Mouse (Mus musculus): Measurements from ENCODE around the gene Apom.
A peak's percentile ranks its signal among the peaks of the same experiment; 100 is the strongest.
"Not testable (repeated sequence)": the region's sequence is repeated elsewhere in the genome, so short reads cannot be mapped to it uniquely, and the experiment has no call there.

The Apom gene

GRCm38 (mm10) chr17:35126206-35126611 lies 5.6 kb downstream of the Apom start, which contains the start of gene D17H6S53E:
Gene D17H6S53E, plus strand, starts transcription at chr17:35126373.
- peak; percentile 80 for DNase-seq

DNA sequence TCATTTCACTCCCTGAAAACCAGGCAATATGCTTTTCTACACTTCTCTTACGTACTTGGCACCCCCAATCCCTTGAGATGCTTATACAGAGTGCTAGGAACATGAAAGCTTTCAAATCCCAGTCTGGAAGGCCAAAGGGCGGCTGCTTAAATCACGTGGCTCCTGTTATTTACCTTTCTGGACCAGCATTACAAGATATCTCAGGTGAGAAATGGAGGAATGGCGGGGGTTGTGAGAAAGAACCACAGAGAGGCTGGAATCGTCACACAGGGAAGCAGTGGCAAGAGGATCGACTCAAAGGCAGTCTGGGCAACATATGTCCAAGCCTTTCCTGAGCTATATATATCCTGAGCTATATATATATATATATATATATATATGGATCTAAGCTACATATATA lies 6.3 kb downstream of the Apom start:
- DNase-seq = no peak

GRCm38 (mm10) chr17:35125081-35125480 lies 6.8 kb downstream of the Apom start:
- no peak for DNase-seq

DNA sequence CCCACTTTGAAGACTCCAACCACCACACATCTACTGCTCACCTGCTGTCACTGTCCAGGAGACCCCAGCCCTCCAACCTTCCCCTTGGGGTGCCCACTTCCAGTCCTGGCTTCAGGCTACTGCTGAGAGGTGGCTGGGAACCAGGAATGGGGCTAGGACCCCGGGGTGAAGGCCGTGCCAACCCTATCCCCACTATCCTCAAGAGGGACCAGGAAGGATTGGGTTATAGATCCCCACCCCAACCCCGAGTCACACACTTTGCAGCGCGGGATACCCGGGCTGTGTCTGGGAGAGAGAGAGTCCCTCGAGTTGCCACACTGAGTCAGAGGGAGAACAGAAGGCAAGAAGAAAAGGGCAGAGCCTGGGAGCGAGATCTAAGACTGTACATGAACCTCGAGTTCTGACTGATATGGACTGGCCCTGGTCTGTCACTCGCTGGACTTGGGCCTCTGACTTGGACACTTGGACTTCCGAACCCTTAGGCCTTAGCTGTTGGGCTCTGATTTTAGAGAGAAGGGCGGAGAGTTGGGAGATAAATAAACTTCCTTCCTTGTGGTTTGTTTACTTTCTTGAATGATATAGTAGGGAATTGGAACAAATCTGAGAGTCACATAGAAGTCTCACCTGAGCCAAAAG lies 7.5 kb downstream of the Apom start:
- not testable (repeated sequence) for DNase-seq

GRCm38 (mm10) chr17:35123287-35123686 lies 8.6 kb downstream of the Apom start:
- not testable (repeated sequence) for DNase-seq

GRCm38 (mm10) chr17:35121871-35122303 lies 10.0 kb downstream of the Apom start, which contains the start of gene Csnk2b:
Gene Csnk2b, minus strand, starts transcription at chr17:35122053.
- peak in 1 of 2 experiments; percentile 80 for DNase-seq

- peak; percentile 98 to 99 for DNase-seq
Observed at GRCm38 (mm10) chr17:35121143-35121799, 10.6 kb downstream of the Apom start, which contains the start of gene Gpank1. Gene Gpank1, plus strand, starts transcription at chr17:35121455.

DNA sequence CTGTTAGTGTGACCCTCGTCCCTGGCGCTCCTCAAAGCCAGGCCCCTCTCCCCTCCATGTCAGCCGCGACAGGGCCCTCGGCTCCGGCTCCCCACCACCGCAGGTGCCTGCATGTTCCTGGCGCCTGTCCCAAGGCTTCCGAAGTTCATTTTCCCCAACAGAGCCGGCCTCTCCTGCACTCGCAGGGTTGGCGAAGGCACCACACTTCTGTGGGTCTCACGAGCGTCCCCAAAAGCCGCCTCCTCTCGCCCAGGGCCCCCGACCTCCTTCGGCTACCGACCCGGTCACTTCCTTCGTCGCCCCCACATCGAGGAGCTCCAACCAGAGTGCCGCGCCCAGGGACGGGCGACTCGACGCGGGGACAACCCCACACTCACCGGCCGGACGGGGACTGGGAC lies 11.1 kb downstream of the Apom start:
- peak in 1 of 2 experiments; percentile 75 for DNase-seq

DNA sequence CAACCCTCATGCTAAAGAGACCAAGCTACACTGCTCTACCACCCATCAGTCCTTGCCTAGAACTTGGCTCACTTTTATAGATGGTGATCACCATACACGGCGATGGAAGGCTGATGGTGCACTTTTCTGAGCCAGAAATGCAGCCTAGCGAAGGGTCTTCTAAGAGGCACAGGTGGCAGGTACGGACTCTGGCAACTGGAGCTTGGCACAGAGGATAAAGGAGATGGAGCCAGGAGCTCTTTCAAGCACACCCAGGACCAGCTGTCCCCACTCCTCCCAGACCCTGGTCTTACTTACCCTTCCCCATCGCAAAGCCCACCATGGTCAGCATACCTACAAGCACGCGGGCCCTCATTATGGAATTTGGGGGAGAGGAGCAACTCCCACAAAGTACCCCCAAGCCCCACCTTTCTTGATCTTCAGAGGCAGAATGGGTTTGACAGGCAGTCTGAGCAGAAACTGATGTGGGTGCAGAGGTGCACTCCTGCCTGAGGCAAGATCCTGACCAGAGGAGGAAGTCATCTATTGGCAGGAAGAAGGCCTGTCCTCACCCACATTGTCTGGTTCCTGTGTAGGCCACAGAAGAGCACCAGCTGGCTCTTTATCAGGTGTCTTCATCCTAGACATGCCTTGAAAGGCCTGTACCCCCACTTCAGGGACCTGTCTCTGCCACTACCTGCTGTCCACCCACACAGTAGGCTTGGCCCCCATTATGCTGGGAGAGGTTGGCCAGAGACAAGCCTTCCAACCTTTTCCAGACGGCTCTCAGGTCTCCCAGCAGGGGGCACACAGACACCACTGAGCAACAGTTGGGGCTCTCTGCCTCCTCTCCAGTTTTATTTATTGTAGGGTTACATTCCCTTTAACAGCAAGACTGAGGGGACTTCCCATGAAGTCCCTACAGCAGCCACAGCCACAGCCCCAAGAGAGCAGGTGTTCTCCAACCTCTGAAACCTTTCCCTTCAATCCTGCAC lies 16.5 kb downstream of the Apom start, which contains the start of gene Ly6g5b:
TSS of gene Ly6g5b (minus strand) at position 383 of the 974 bp plus-strand sequence.
- peak in 1 of 2 experiments; percentile 62 for DNase-seq

DNA sequence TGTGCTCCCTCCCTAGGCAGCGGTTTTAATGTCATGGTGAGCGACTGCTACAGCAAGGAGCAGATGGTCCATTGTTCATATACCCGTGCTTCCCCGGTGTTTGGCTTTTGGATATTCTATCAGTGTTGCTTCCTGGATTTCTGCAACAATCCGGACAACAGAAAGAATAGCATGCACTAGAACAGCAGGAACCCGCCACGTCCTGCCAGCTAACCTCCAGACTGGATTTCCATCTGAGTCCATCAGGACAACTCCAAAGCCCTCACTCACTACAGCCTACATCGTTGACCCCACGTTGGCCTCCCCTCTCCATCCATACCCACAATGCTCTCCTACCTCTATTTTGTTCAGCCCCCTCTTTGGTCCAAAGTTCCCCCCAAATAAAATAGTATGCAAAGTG lies 20.1 kb downstream of the Apom start:
- no peak for DNase-seq

DNA sequence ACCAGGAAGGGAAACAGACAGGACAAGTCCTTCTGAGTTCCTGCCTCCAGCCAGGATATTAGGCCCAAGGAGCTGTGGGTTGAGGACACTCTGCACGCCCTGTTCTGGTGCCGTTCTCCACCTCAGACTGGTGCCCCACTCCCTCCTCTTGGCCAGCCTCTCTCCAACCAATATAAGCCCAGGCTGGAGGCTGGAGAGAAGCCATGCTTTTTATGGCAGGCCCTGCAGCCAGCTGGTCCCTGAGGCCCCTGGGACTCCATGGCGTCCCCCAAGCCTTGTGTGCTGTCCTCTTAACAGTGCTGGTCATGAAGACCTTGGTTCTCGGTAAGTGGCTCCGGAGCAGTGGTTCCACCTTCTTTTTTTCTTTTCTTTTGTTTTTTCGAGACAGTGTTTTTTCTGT lies 23.8 kb downstream of the Apom start, which contains the start of gene Ly6g5c:
TSS of gene Ly6g5c (plus strand) at position 183 of the 400 bp plus-strand sequence.
- DNase-seq = peak; percentile 71 to 73

DNA sequence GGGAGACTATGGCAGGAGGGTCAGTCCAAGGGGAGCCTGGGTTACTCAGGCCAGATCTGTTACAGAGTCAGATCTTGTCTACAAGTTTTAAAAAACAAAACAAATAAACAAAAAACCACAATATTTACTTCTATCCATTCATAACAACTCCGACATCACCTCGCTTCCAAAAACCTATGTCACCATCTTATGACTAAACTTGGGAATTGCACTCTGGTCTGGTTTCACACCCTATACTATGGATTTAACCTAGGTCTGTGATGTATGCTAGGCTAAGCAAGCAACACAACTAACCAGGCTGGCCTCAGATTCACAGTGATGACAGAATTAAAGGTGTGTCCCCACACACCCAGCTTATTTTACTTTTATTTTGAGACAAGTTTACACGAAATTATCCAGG lies 25.3 kb downstream of the Apom start:
- no peak for DNase-seq

DNA sequence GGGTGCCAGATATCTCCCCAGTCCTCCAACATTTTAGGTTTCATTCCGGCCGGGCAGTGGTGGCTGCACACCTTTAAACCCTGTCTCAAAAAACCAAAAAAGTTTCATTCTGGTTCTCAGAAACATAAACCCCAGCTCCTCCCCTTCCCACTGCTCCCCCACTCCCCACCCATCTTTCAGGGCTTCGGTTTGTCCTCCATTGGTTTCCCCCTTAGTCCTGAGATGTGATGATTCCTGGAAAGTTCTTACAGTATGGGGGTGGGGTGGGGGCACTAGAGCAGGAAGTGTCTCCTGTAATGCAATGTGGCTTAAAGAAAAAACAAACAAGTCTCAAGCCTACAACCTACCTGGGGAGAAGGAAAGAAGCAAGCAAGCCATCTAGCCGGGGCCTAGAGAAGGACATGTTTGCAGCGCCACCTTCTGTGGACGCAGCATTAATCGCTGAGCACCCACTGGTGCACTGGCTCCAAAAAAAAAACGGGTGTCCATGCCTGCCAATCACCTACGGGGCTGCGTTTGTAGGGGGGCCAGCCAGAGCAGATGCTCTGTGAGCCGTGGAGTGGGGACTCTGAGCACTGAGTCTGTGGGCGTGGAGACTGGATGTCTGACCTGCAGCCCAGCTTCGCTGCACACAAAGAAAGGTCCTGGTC lies 26.0 kb downstream of the Apom start:
- DNase-seq = peak; percentile 77 to 82

DNA sequence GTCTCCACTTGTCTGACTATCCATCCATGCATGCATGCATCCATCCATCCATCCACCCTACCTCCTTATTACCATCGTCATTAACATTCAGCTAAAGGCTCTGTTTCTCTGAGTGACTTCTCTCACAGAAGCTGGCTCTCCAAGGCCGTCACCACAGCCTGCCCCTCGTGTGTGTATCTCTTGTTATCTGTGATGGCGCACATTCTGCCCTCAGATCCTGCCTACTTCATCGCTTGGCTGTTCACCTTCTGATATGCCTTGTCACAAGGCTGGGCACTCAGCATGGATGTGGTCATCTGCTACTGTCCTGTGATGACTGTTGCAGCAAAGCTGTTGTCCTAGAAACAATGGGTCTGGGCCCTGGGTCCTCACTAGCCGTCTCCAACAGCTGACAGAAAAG lies 27.1 kb downstream of the Apom start:
- peak in 1 of 2 experiments; percentile 19 for DNase-seq

DNA sequence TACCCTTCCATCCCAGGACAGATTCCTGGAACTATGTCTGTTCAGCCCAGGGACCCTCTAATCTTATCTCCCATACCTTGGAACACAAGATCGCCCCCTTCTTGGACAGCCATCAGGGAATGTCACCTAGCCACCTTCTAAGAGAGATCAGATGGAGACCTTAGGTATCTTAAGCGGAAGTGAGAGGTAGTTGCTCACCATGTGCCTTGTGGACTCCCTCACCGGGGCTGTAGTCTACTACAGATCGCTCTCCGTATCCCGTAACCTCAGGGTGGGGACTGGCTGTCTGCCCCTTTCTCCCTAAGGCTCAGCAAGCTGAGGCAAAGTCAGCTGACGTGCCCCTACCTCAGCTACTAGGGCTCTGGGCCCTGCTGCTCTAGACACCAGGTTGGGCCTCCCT lies 27.8 kb downstream of the Apom start:
- DNase-seq = no peak

GRCm38 (mm10) chr17:35103221-35103690 lies 28.6 kb downstream of the Apom start:
- peak in 1 of 2 experiments; percentile 47 for DNase-seq

GRCm38 (mm10) chr17:35102299-35102698 lies 29.6 kb downstream of the Apom start:
- DNase-seq = peak; percentile 44 to 63

DNA sequence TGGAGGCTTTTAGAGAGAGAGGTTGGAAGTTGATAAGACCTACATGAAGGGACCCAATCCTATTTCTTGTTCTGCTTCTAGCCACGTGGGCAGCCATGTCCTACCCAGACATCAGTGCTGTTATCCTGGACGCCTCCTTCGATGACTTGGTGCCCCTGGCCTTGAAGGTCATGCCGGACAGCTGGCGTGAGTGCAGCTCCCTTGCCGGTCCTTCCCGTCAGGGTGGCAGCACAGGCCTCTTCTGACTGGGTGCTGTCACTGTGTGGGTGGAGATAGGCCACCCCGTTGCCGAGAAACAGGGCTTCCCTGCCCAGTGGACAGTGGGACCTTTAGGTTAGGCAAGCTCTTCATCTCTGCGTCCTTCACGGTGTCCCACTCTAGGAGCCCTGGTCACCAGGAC lies 30.7 kb downstream of the Apom start:
- no peak for DNase-seq

GRCm38 (mm10) chr17:35100196-35100765 lies 31.6 kb downstream of the Apom start:
- peak in 1 of 2 experiments; percentile 29 for DNase-seq

DNA sequence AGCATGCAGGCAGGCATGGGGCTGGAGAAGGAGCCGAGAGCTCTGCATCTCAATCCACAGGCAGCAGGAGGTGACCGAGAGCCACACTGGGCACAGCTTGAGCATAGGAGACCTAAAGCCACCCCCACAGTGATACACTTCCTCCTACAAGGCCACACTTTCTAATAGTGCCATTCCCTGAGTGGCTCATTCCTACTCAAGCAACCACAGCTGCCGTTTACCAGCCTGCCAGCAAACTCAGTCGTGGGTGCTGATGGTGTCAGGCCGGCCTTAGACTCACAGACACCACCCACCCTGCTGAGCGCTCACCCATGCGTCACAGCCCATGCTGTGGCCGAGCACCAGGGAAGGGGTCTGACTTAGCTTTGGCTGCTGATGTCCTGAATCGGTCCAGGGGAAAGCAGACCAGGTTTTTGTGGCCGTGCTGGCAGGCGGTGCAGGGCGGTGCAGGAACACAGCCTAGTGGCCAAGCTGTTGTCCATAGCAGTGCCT lies 34.6 kb downstream of the Apom start:
- peak; percentile 79 to 82 for DNase-seq

DNA sequence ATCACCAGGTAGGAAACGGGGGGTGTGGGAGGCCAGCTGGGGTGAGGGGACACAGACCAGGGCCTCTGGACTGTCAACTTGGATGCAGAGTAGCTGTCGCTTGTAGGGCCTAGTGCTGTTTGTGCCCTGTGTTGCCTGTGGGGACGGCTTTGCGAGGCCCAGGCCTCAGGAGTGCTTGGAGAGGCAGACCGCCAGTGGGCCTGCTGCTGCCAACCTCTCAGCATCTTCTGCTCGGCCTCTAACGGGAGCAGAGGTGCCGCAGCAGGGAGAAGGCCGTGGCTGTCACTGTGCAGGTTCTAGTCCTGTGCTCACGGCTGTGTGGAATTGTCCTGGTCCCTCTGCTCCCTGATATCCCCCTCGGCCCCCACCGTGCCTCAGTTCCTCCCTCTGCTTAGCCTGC lies 35.3 kb downstream of the Apom start:
- DNase-seq = peak; percentile 61 to 63

Data from cerebellum, postnatal 25 days (tissue).